Mouse (Mus musculus): ENCODE measurements around the gene Megf6. TPM values are rescaled to one million over a fixed set of nuclear protein-coding genes. Genes with fewer than 3 reads are reported as not detected.

The Megf6 gene
- total RNA-seq, 2 experiments from 2014 or later, result 4.4 to 4.7 TPM

DNA sequence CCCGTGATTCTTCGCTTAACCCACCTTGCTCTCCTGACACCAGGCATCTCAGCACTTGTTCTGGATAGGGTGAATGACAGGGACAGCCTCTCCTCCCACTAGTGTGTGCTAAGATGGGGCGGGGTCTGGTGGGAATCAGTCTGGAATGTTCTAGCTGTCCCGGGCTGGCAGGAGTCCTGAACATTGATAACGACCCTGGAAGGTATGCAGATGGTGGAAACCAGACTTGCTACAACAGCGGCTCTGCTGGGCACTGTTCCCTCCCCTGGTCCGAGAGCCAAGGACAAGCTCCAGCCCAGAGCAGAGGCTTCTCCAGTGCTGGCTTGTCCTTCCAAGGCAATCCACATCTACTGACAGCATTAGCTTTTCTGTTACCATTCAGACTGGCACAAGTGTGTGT is 43.1 kb downstream of the Megf6 start:
- DNase-seq, result peak; percentile 45

GRCm38 (mm10) chr4:154214075-154214474 is 43.5 kb downstream of the Megf6 start:
- no peak for DNase-seq

DNA sequence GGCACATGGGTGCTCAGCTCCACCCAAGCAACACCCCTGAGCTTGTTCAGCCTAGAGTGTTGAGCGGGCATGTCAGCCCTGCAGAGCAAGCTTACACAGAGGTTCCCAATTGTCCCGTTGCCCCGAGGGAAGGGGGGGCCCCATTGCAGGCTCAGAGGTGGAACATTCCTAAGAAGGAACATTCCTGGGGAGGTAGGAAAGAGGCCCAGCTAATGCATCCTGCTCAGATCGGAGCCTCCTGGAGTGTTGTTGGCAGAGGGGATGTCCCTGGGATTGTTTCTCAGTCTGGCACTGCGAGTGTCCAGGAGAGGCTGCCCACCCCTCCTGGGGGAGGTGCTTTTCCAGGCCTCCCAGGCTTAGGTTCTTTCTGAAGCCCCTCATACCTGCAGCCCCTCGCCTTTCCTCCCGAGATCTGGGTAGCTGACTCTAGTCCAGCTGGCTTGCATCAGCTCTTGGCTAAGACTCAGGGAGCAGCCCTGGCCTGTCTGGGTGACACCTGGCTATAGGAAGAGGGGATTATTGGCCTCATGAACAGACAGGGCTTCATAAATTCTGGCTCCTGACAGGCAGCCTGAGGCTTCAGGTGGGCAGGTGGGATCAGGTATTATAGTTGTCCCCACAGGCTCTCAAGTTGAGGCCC is 47.3 kb downstream of the Megf6 start:
- DNase-seq, result no peak

GRCm38 (mm10) chr4:154222773-154223172 is 52.2 kb downstream of the Megf6 start:
- DNase-seq, result no peak

DNA sequence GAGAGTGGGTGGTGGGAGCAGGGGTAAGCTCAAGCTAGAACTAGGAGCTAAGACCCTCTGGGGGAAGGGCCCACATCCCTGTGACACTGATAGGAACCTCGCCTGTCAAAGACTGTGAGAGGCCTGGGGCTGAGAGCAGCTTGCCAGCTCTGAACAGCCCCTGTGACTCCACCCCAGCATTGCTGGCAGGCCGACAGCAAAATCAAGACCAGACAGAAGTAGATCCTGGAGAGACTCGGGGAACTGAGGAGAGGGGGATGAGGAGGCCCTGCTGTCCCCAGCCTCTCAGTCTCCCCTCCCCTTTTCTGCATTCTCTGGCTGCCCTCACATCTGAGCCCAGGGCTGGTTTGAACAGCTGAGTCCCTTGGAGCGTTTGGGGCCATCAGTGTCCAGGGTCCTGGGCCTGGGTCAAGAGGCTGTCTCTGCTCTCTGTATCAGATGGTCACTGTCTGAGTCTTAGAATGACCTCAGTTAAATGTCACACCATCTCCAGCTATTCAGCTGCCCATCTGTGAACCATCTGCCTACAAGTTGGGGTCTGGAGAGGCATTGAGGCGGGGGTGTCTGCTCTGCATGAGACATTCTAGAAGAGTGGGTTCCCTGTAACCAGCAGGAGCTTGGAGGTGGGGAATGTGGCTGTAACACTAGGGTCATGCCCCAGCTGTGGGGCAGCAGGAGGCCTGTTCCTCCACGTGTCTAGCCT is 53.9 kb downstream of the Megf6 start:
- peak; percentile 45 for DNase-seq

- no peak for DNase-seq
Observed at GRCm38 (mm10) chr4:154224970-154225309, 54.4 kb downstream of the Megf6 start.

- no peak for DNase-seq
Observed at GRCm38 (mm10) chr4:154226678-154227077, 56.1 kb downstream of the Megf6 start.

DNA sequence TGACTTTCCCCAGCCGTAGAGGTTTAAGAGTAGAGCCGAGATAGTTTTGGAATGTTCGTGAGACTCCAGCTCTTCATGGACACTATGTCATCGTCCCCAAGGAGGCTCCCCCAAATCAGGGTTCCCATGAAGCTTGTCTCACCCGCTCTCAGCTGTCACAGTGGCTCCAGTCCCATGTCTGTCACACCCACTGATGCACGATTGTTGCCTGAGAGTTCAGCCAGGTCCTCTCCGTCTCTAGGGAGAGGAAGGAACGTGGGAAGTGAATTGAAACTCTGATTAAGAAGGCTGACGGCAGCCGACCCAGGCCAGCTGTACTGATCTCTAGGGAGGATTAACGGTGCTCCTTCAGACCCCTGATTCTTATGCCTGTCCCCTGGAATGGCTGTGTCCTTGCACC is 57.8 kb downstream of the Megf6 start:
- no peak for DNase-seq

- DNase-seq, result no peak
Observed at GRCm38 (mm10) chr4:154229569-154229968, 59.0 kb downstream of the Megf6 start.

DNA sequence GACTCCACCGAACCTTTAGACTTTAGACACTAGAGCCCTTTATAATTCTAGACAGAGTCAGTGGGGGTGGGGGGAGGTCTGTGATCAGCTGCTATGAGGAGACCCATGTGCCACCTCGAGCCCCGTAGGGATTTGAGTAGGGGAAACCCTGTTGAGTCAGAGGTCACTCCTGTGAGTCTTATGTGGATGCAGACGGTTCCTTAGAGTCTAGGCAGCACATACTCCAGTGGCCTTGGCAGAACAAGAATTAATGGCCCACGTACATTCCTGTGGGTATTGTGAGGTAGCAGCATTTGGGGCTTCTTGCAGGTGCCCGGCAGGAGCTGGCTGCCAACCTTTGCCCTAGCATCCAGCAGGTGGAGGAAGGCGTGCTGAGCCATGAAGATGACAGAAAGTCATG is 60.9 kb downstream of the Megf6 start:
- no peak for DNase-seq

- DNase-seq, result no peak
Observed at GRCm38 (mm10) chr4:154232295-154232694, 61.8 kb downstream of the Megf6 start.

DNA sequence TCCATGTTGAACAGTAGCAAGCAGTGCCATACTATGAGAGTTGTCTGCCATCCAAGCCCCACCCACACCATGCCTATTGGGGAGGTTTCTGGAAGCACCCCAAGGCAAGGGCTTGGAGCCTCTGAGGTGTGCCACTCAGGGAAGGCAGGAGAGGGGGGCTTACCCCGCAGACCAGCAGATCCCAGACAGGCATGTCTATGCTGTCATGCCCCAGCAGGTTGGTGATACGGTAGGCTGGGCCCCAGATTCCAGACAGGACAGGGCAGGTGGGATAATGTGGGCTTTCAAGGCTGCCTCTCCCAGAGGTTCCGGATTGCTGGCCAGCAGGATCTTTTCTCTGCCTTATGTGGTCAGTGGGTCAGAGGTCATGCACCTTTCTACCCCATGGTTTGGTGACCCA is 65.5 kb downstream of the Megf6 start:
- no peak for DNase-seq

DNA sequence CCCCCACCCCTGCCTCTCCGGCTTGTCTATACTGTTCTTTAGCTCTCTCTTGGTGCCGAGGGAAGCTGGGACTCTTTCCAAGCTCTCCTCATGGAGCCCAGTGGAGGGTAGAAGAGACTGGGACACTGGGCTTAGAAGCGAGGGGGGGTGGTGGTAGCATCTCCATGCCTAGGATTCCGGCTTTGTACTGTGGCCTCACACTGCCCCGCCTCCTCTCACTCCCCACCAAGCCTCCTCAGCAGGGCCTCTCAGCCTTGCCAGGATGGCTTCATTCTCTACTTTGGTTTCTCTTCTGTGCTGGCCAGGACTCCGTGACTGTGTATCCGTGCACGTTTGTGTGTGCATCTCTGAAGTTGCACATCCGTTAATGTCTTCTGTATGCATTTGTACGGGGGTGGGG is 66.4 kb downstream of the Megf6 start:
- no peak for DNase-seq

- no peak for DNase-seq
Observed at GRCm38 (mm10) chr4:154237306-154237705, 66.8 kb downstream of the Megf6 start.

GRCm38 (mm10) chr4:154239199-154239598 is 68.7 kb downstream of the Megf6 start:
- DNase-seq, result no peak

DNA sequence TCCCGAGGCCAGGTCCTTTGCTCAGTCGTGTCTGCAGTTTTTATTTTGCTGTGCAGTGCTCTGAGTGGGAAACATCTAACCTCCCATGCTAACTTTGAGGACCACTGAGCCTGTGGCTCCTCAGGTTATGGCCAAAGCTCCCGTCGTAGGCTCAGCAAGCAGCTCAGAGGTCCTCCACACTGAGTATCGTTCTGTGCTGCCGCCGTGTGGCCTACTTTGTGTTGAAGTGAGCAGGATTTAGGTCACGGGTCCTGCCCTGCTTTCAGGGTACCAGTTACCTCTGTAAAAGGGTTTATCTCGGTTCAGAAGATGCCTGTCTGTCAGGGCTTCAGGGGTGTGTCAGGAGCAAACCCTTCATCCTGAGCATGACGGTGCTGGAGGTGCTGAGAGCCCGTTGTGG is 70.1 kb downstream of the Megf6 start:
- DNase-seq, result no peak

DNA sequence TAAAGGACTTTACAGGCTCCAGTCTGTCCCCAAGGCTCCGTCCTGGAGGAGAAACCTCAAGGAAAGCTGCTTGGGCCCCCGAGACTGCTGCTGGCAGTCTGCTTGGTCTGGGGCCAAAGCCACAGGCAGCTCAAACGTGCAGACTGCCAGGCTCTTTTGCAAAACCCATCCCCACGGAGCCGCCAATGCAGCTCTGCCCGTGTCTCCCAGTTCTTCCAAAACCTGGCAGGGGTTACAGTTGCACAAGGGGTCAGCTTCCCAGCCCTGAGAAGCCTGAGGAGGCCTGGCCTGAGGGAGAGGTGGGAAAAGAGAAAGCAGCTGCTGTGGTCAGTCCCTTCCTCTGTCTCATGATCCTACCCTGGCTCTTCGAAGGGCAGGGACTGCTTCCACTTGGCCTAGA is 74.8 kb downstream of the Megf6 start:
- no peak for DNase-seq

DNA sequence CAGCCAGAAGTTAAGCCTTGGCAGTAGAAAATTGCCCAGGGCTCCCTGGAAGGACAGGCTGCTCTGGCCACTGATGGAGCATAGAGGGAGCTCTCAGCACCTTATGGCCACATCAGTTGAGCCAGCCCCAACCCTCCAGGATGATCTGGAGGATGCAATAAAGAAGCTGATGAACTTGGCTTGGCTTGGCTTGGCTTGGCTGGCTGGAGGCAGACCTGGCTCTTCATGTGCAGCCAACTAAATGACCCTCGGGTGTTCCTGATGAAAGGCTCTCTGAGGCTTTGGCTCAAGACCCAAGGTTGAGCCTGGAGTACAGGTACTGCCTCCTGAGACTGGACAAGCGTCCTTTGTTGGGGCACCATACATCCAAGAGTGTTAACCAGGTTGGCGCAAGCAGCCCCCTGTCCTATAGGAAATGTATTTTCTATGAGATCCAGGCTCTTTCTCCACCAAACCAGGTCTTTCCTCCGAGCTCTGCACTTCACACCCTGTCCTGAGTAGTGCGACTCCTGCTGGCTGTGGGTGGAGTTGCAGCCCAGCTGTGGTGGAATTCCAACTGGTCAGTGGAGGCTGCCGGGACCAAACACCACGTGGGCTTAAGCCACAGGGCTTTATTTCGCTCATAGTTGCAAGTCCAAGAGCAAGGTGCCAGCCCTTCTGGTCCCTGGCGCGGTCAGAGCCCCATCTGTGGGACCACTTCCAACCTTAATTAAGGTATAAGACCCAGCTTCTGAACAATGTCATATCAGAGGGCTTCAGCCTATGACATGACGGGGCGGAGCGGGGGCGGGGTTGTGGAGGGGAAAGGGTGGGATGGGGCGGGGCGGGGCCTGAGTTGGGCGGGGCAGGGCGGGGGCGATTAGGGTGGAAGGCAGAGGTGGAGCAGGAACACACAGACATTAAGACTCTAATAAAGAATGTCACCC is 75.8 kb downstream of the Megf6 start:
- peak; percentile 86 for DNase-seq

GRCm38 (mm10) chr4:154247207-154248091 is 76.9 kb downstream of the Megf6 start:
- no peak for DNase-seq

DNA sequence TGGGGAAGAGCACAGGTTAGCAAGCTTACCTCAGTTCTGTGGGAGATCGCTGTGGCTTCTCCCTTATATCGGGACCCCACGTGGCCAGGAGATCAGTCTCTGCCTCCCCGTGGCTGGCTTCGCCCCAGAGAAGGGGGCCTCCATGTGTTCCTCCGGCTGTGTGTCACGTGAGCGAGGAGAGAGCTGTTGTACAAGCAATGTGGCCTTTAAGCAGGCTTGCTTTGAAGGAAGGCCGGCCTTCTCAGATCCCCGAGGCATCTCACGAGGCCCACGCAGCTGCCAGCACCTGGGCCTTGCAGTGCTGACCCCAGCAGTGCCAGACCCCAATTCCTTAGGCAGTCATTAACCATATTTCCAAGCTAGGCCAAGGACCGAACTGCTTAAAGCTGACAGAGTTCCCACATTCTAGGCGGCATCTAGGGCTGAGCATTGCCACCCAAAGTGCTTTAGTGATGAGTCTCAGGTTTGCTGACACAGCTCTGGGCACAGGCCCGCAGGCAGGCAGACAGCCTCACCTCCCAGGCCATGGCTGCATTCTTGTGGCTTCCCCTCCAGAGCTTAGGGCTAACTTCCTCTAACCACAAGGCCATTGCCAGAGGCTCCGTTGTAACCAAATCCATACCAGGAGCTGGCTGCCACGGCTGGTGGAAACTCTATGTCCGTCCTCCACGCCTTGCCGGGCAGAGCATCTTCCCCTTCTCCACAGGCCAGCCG is 77.7 kb downstream of the Megf6 start:
- no peak for DNase-seq

- no peak for DNase-seq
Observed at GRCm38 (mm10) chr4:154249316-154249715, 78.8 kb downstream of the Megf6 start.
